Mouse (Mus musculus) liver, embryonic 14.5 days (tissue): ENCODE data around the gene Sgms1. TPM values are rescaled to one million over a fixed set of nuclear protein-coding genes. Genes with fewer than 3 reads are reported as not detected.

Experiments used
- ATAC-seq: fragments of 200-750 bp; cut with Nextera tagmentation; 2 replicates; pipeline ENCODE4 v1.8.0; 2017; ENCODE audit warnings: moderate number of reproducible peaks, mild to moderate bottlenecking, moderate library complexity; ENCODE audit not compliant: insufficient read depth
- DNase-seq, 3 experiments: peaks; one replicate each; pipeline ENCODE4 v3.0.0-alpha.2; 2012 to 2013; ENCODE audit warnings: low read depth in 3 of 3, low spot score in 3 of 3
- H3K27ac ChIP-seq: fragments of 300-500 bp; sonication (generic); 2 replicates; pipeline ENCODE4 v1.5.1; 2014; ENCODE audit warnings: moderate library complexity, mild to moderate bottlenecking, control low read depth, inconsistent platforms
- H3K27me3 ChIP-seq: fragments of 300-500 bp; sonication (generic); 2 replicates; pipeline ENCODE4 v1.6.1; 2014; ENCODE audit warnings: mild to moderate bottlenecking, low read length, moderate library complexity; ENCODE audit not compliant: control insufficient read depth, insufficient read depth
- H3K36me3 ChIP-seq: fragments of 300-500 bp; sonication (generic); replicated peaks from 2 replicates; pipeline ENCODE4 v1.6.1; 2014; ENCODE audit warnings: low read depth; ENCODE audit not compliant: control insufficient read depth, insufficient read depth
- H3K4me1 ChIP-seq, 2 experiments: fragments of 200-500 bp in 1 of 2; fragments of 300-500 bp in 1 of 2; sonication (generic) in 1 of 2; replicated peaks; 2 replicates each; pipeline ENCODE4 v1.6.1; 2012 to 2014; ENCODE audit warnings: antibody characterized with exemption in 1 of 2, inconsistent platforms in 1 of 2, low read length in 1 of 2; ENCODE audit not compliant: control insufficient read depth in 2 of 2, insufficient read depth in 2 of 2
- H3K4me2 ChIP-seq: fragments of 300-500 bp; sonication (generic); 2 replicates; pipeline ENCODE4 v1.6.1; 2014; ENCODE audit warnings: low read depth, mild to moderate bottlenecking, control low read depth, moderate library complexity
- H3K4me3 ChIP-seq, 2 experiments: fragments of 200-500 bp in 1 of 2; fragments of 300-500 bp in 1 of 2; sonication (generic) in 1 of 2; 2 replicates each; pipeline ENCODE4 v1.5.1; 2012 to 2014; ENCODE audit warnings: low read depth in 2 of 2, low read length in 2 of 2, mild to moderate bottlenecking in 2 of 2, control low read depth in 1 of 2, inconsistent platforms in 1 of 2, moderate library complexity in 1 of 2; ENCODE audit not compliant: insufficient read depth in 1 of 2
- H3K9ac ChIP-seq: fragments of 300-500 bp; sonication (generic); replicated peaks from 2 replicates; pipeline ENCODE4 v1.6.1; 2014; ENCODE audit warnings: mild to moderate bottlenecking, control low read depth, moderate library complexity
- H3K9me3 ChIP-seq: fragments of 300-500 bp; sonication (generic); 2 replicates; pipeline ENCODE4 v1.6.1; 2016; ENCODE audit warnings: low read length, mixed read lengths; ENCODE audit not compliant: control insufficient read depth
- CTCF ChIP-seq: IDR thresholded peaks from 2 replicates; pipeline ENCODE4 v1.5.1; 2016; ENCODE audit warnings: antibody characterized with exemption, low read depth, control low read depth
- EP300 ChIP-seq: IDR thresholded peaks from 2 replicates; pipeline ENCODE4 v1.6.1; 2016; ENCODE audit warnings: antibody characterized with exemption, low read depth
- WGBS: fragments of 180-500 bp; shearing (Covaris S2); extraction: QIAGEN DNeasy Blood & Tissue Kit; methylation state at CpG from one replicate; pipeline ENCODE4 v1.1.7; 2014; ENCODE audit not compliant: insufficient replicate concordance; 5-methylcytosine and 5-hydroxymethylcytosine counted together
- polyA plus RNA-seq, 2 experiments: library from polyadenylated mRNA; depleted of rRNA in 1 of 2; stranded (reverse) in 1 of 2; unstranded in 1 of 2; fragments of >200 nt; fragmentation: Nextera tagmentation in 1 of 2; extraction: Ambion mirVana in 1 of 2; gene quantifications; 2 replicates each; pipeline versions ENCODE4 v1.2.1 to v1.2.3; 2012 to 2014

The Sgms1 gene
- polyA plus RNA-seq, 2 experiments: 17.3 to 19.2 TPM

DNA sequence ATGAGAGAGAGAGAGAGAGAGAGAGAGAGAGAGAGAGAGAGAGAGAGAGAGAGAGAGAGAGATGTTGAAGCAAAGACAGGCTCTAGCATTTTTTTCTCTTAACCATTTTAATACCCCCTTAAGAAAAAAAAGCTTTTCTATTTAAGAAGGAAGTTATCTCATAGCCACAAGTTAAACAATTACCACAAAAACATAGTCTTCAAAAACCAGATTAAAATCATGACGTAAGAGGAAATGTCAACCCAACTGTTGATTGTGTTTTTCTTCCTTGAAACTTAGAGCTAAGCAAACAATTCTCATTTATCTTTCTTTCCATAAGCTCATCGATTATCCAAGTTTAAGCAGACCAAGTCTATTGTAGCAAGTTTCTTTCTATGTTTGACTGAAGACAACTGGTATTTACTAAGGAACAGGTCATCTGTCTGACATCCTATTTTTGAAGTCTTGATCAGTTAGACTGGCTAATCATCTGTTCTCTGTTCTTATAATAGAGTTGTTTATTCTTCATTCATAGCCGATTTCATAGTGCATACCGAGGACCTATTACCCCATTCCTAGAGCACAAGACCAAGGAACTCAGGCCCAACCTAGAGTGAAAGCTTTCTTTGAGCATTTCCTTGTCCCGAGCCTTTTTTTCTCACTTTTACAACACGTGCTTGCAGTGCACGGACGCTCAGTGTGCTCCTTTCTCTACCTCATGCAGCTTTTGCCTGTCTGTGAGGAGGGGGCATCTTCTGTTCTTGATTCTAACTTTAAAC, 20.3 kb upstream of the Sgms1 start:
- no peaks in the 10 kb centered on the region for H3K9me3 ChIP-seq
- H3K4me3 ChIP-seq: no peak overlapping the region
- H3K36me3 ChIP-seq: no peaks in the 10 kb centered on the region
- ATAC-seq: no peak
- no peak for DNase-seq
- H3K4me1 ChIP-seq: no peaks in the 10 kb centered on the region
- H3K27me3 ChIP-seq: no peaks in the 10 kb centered on the region
- H3K27ac ChIP-seq: no peak overlapping the region
- no peak overlapping the region for H3K9ac ChIP-seq
- TF ChIP-seq CTCF (no peak), EP300 (no peak)
- WGBS: 46% methylated on average over 8 of the region's 8 CpGs
- no peak overlapping the region for H3K4me2 ChIP-seq

- H3K4me3 ChIP-seq: no peak overlapping the region
- ATAC-seq (no peak), DNase-seq (no peak)
- H3K27ac ChIP-seq: no peak overlapping the region
- H3K27me3 ChIP-seq: no peaks in the 10 kb centered on the region
- WGBS: 41% methylated on average over 6 of the region's 7 CpGs
- TF ChIP-seq CTCF: no peak
- TF ChIP-seq EP300: no peak
- H3K4me2 ChIP-seq: no peak overlapping the region
- H3K36me3 ChIP-seq: no peaks in the 10 kb centered on the region
- no peaks in the 10 kb centered on the region for H3K9me3 ChIP-seq
- H3K9ac ChIP-seq: no peak overlapping the region
- no peaks in the 10 kb centered on the region for H3K4me1 ChIP-seq
Measured at GRCm38 (mm10) chr19:32406717-32407116, 17.2 kb upstream of the Sgms1 start.

GRCm38 (mm10) chr19:32404386-32404785, 14.9 kb upstream of the Sgms1 start:
- Histone ChIP-seq H3K9me3 (no peaks in the 10 kb centered on the region), H3K4me3 (no peak overlapping the region), H3K4me2 (no peak overlapping the region), H3K27me3 (no peaks in the 10 kb centered on the region), H3K4me1 (no peaks in the 10 kb centered on the region), H3K36me3 (no peaks in the 10 kb centered on the region), H3K9ac (no peak overlapping the region), H3K27ac (no peak overlapping the region)
- 22% methylated on average over 5 of the region's 5 CpGs for WGBS
- DNase-seq (no peak), ATAC-seq (no peak)
- TF ChIP-seq CTCF (no peak), EP300 (no peak)

DNA sequence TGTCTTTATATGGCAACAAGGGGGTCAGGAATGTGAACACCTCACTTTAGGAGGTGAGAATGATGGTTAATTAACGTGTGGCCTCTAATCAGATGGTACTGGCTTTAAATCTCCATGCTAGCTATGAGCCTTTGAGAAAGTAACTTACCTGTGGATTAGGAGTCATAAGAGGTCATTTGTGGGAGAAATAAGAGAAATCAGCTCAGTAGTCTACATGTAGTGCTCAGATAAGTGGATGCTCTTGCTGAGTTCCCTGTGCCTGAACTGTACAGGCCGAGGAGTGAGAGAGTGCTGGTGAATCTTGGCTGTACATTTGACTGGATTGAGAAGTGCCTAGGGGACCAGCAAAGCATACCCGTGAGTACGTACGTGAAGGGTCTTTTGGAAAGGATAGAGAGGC, 14.3 kb upstream of the Sgms1 start:
- no peak for ATAC-seq

DNA sequence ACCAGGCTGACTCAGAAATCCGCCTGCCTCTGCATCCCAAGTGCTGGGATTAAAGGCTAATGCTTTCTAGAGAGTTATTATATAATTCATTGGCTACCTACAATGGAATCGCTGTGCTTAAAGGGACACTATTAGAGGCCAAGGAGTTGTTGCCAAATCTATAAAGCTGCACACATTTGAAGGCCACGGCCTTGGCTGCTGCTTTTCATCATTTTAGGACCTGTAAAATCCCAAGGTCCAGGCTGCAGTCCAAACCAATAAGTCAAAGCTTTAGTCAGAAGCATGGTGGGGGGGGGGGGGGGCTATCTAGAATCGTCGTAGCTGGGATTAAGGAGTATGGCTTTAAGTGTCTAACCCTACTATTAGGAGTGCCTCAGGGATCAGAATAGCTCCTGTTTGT, 9.0 kb upstream of the Sgms1 start:
- 71% methylated on average over 5 of the region's 5 CpGs for WGBS
- no peak for DNase-seq

More for the DNA sequence above, 14.3 kb upstream of the Sgms1 start:
- 64% methylated on average over 5 of the region's 5 CpGs for WGBS
- H3K4me1 ChIP-seq: no peaks in the 10 kb centered on the region
- TF ChIP-seq CTCF (no peak), EP300 (no peak)
- H3K9me3 ChIP-seq: no peaks in the 10 kb centered on the region
- H3K4me2 ChIP-seq: no peak overlapping the region
- no peaks in the 10 kb centered on the region for H3K36me3 ChIP-seq
- no peaks in the 10 kb centered on the region for H3K27me3 ChIP-seq
- H3K4me3 ChIP-seq: no peak overlapping the region
- no peak overlapping the region for H3K27ac ChIP-seq
- DNase-seq: no peak
- H3K9ac ChIP-seq: no peak overlapping the region

More for the DNA sequence above, 9.0 kb upstream of the Sgms1 start:
- Histone ChIP-seq H3K4me1 (no peaks in the 10 kb centered on the region), H3K9ac (no peak overlapping the region), H3K4me2 (no peak overlapping the region), H3K27me3 (no peaks in the 10 kb centered on the region), H3K4me3 (no peak overlapping the region), H3K36me3 (no peaks in the 10 kb centered on the region), H3K9me3 (no peaks in the 10 kb centered on the region), H3K27ac (no peak overlapping the region)
- no peak for ATAC-seq
- TF ChIP-seq CTCF: no peak
- no peak for TF ChIP-seq EP300
